Mouse (Mus musculus) C2C12 (cell line): ENCODE measurements around the gene Gm20388.
"Not testable (repeated sequence)": the region's sequence is repeated elsewhere in the genome, so short reads cannot be mapped to it uniquely, and the experiment has no call there.

ENCODE experiments used
- CEBPB ChIP-seq: IDR thresholded peaks from one replicate; pipeline ENCODE4 v1.6.1; 2011; ENCODE audit warnings: low read depth, mild to moderate bottlenecking, control low read depth, moderate library complexity
- CTCF ChIP-seq: IDR thresholded peaks from one replicate; pipeline ENCODE4 v1.5.1; 2011; ENCODE audit not compliant: control insufficient read depth, insufficient read depth, insufficient read length
- FOSL1 ChIP-seq: IDR thresholded peaks from one replicate; pipeline ENCODE4 v1.8.0; 2011; ENCODE audit warnings: mild to moderate bottlenecking, low read length; ENCODE audit not compliant: poor library complexity, insufficient read depth, severe bottlenecking
- MAX ChIP-seq: IDR thresholded peaks from one replicate; pipeline ENCODE4 v1.6.1; 2011; ENCODE audit warnings: mild to moderate bottlenecking, control low read depth
- MYOD1 ChIP-seq: IDR thresholded peaks from one replicate; pipeline ENCODE4 v1.6.1; 2011; ENCODE audit warnings: low read depth; ENCODE audit not compliant: control insufficient read depth, insufficient read length
- MYOG ChIP-seq: IDR thresholded peaks from one replicate; pipeline ENCODE4 v1.6.1; 2011; ENCODE audit not compliant: control insufficient read depth, insufficient read length; ENCODE audit errors: extremely low read depth
- USF1 ChIP-seq: IDR thresholded peaks from one replicate; pipeline ENCODE4 v1.6.1; 2011; ENCODE audit warnings: low read depth, mild to moderate bottlenecking, control low read depth, moderate library complexity

DNA sequence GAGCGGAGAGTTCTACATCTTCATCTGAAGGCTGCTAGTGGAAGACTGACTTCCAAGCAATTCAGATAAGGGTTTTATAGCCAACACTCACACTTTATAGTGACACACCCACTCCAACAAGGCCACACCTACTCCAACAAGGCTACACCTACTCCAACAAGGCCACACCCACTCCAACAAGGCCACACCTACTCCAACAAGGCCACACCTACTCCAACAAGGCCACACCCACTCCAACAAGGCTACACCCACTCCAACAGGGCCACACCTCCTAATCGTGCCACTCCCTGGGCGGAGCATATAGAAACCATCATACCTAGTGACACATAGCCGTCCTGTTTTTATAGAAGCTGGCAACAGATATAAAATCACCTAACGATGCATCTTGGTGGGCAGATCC, 3286.4 kb downstream of the Gm20388 start:
- not testable (repeated sequence) for TF ChIP-seq CTCF, MAX, USF1, MYOD1, CEBPB, MYOG, FOSL1
